Mouse (Mus musculus) neutrophil, adult 59 days (primary cell): Measurements from ENCODE around the gene D1Ertd622e. TPM values are rescaled to one million over a fixed set of nuclear protein-coding genes. Genes with fewer than 3 reads are reported as not detected.

Experiments
- total RNA-seq, 2 experiments: library from RNA; stranded (reverse); gene quantifications; 1 replicate in 1 of 2; 2 replicates in 1 of 2; pipeline ENCODE4 v1.2.4; 2023

The D1Ertd622e gene
- 100 to 1,000 TPM; 120 to 139 TPM for total RNA-seq

GRCm38 (mm10) chr1:97661406-97662241 lies at the start of gene D1Ertd622e:
Gene D1Ertd622e, minus strand, starts transcription at chr1:97662074.

Other genes starting within 250 kb of the D1Ertd622e start
- gene Gin1, start 108.1 kb upstream of the D1Ertd622e start, total RNA-seq = 10 to 100 TPM in 1 of 2 experiments, 1 to 10 TPM in 1; 6.0 to 10.4 TPM
- 10 to 100 TPM; 27.6 to 27.7 TPM for gene Ppip5k2, start 108.3 kb upstream of the D1Ertd622e start, total RNA-seq